Mouse (Mus musculus) adipose tissue, adult 10 weeks (tissue): ENCODE measurements around the gene Sf3a1. TPM values are rescaled to one million over a fixed set of nuclear protein-coding genes. Genes with fewer than 3 reads are reported as not detected.

Source experiments
- polyA plus RNA-seq: library from polyadenylated mRNA; stranded (reverse); fragments of 350-450 nt; fragmentation: Illumina TruSeq; extraction: RNeasy Lipid Tissue Mini Kit (QIAGEN cat#74804); gene quantifications from one replicate; pipeline ENCODE4 v1.2.3, GENCODE M21; 2014; ENCODE audit warnings: low read depth, low replicate concordance

Gene Sf3a1
- polyA plus RNA-seq: 21.6 TPM

DNA sequence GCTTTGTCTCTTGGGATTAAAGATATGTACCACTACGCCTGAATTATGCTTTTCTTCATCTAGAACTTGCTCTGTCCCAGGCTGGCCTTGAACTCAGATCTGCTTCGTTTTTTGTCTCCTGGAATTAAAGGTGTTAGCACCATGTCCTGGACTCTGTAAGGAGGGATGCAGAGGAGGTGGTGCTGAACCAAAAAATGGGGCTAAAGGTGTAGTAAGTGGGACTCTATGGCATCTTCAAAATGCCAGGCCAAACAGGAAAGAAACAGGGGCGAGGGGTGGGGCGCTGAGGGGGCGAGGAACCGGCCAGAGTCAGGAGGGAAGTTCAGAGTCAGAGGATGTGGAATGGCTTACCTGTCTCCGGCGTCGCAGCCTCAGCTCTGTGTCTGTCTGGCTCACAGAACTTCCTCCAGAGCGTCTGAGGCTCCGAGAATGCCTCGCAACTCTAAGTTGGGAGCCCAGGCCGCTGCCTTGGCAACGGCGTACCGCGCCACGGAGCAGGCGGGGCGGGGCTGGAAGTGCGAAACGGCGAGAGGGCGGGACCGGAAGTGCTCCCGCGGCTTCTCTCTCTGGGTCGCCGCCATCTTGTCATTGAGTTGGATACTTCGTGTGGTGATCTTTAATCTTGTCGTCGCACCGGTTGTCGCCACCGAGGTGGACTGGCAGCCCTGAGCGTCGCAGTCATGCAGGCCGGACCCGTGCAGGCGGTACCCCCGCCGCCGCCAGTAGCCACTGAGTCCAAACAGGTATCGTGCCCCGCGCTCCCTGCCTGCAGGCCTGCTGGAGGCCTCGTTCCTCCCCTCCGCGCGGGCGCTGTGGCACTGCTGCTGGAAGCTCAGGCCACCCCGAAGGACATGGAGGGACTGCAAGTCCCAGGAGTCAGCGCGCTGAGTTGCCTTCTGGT, at the start of gene Sf3a1, which contains the start of gene Ccdc157:
Gene Sf3a1, plus strand, starts transcription at position 543 of the 901 bp plus-strand sequence.
Gene Ccdc157, minus strand, starts transcription at position 486 of the 901 bp plus-strand sequence.

GRCm38 (mm10) chr11:4122742-4123579, 37.2 kb upstream of the Sf3a1 start, which contains the start of gene Sec14l2:
Sec14l2 (minus strand) TSS chr11:4123415.

GRCm38 (mm10) chr11:4134986-4135935, 24.9 kb upstream of the Sf3a1 start, which contains the start of gene Rnf215:
Rnf215 (plus strand) TSS chr11:4135202.

DNA sequence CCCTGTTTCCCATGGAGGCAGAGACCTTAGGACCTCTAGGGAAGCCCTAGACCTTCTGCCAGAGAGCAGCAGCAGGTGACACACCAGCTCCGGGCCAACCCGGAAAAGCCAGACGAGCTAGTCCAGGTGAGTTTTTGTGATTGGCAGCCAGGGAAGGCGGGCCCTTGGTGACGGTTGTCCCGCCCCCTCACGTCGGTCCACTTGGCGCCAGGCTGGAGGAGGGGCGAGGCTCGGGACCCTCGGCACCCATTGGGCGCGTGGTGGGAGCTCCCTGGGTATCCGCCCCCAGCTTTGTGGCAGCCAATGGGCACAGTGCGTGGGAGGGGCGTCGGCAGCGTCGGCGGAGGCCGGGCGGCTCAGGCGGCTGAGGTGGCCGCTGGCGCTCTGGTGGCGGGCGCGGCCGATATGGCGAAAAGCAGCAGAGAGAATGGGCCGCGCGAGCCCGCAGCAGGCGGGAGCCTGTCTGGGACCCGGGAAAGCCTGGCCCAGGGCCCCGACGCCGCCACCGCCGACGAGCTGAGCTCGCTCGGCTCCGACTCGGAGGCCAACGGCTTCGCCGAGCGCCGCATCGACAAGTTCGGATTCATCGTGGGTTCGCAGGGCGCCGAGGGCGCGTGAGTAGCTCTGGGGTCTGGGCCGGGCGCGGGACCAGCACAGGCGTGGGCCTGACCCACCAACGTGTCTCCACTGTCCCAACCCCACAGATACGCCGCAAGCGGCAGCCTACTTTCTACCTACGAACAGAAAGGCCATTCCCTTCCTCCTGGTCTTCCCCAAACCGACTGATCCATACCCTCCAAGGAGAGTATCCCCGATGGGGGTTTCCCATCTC, 26.6 kb downstream of the Sf3a1 start, which contains the start of gene Tbc1d10a:
Gene Tbc1d10a, plus strand, starts transcription at position 304 of the 832 bp plus-strand sequence.

DNA sequence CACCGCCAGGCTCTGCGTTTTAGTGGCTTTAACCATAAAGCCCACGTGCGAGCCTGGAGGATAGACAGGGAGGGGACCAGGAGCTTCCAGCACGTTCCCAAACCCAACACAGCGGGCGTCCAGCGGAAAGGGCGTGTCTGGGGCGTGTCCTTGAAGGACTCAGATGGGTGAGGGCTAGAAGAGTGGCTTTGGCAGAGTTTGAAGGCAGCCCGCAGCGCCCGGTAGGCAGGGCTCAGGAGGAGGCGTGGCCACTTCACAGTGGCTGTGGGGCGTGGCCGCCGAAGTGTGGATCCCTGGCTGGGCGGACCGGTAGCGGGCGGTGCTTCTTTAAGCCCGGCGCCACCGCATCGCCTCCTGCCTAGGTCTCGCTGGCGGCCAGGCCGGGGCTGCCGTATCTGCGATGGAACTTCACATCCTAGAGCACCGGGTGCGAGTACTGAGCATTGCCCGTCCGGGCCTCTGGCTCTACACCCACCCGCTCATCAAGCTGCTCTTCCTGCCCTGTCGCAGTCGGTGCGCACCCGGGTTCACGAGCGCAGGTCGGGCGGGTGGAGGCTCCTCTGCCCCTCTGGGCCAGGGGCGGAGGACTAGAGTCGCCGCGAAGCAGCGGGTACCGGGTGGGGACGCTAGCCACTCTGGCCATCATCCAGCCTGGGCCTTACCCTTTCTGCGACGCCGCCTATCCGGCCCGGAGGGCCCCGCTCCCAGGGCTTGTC, 57.9 kb downstream of the Sf3a1 start, which contains the start of gene Castor1:
Gene Castor1, plus strand, starts transcription at position 312 of the 716 bp plus-strand sequence.

Other genes starting within 250 kb of the Sf3a1 start
- gene Slc35e4, start 245.7 kb upstream of the Sf3a1 start, polyA plus RNA-seq: 8.2 TPM
- 96.0 TPM for gene Tcn2, start 228.2 kb upstream of the Sf3a1 start, polyA plus RNA-seq
- gene Pes1, start 196.4 kb upstream of the Sf3a1 start, polyA plus RNA-seq: 32.2 TPM
- not detected for gene 4930556J24Rik, start 183.6 kb upstream of the Sf3a1 start, polyA plus RNA-seq
- gene Gal3st1, start 176.7 kb upstream of the Sf3a1 start, polyA plus RNA-seq: 0.57 TPM
- gene Sec14l4, start 128.9 kb upstream of the Sf3a1 start, polyA plus RNA-seq: 4.6 TPM
- 0.29 TPM for gene Sec14l3, start 95.5 kb upstream of the Sf3a1 start, polyA plus RNA-seq
- 7.8 TPM for gene Mtfp1, start 64.9 kb upstream of the Sf3a1 start, polyA plus RNA-seq
- gene Sec14l2, start 36.9 kb upstream of the Sf3a1 start, polyA plus RNA-seq: 18.2 TPM
- gene Rnf215, start 25.1 kb upstream of the Sf3a1 start, polyA plus RNA-seq: 19.0 TPM
- 11.7 TPM for gene Ccdc157, start 57 bp upstream of the Sf3a1 start, polyA plus RNA-seq
- gene Tbc1d10a, start 26.4 kb downstream of the Sf3a1 start, polyA plus RNA-seq: 28.6 TPM
- 10.4 TPM for gene Castor1, start 57.9 kb downstream of the Sf3a1 start, polyA plus RNA-seq
- 0.30 TPM for gene Osm, start 76.1 kb downstream of the Sf3a1 start, polyA plus RNA-seq
- 2.0 TPM for gene Lif, start 97.2 kb downstream of the Sf3a1 start, polyA plus RNA-seq